Mouse (Mus musculus) stomach, embryonic 16.5 days (tissue): ENCODE data around the gene Fam227b. TPM values are rescaled to one million over a fixed set of nuclear protein-coding genes. Genes with fewer than 3 reads are reported as not detected.

Experiments used
- ATAC-seq: fragments of 200-750 bp; cut with Nextera tagmentation; 2 replicates; pipeline ENCODE4 v1.8.0; 2017; ENCODE audit warnings: moderate number of reproducible peaks, moderate TSS enrichment; ENCODE audit not compliant: insufficient read depth, low FRiP score
- H3K27ac ChIP-seq: fragments of 300-500 bp; sonication (generic); 2 replicates; pipeline ENCODE4 v1.5.1; 2014; ENCODE audit warnings: low read length
- H3K27me3 ChIP-seq: fragments of 300-500 bp; sonication (generic); 2 replicates; pipeline ENCODE4 v1.6.1; 2014; ENCODE audit warnings: low read length, control low read depth, mixed read lengths; ENCODE audit not compliant: control insufficient read depth, insufficient read depth
- H3K36me3 ChIP-seq: fragments of 300-500 bp; sonication (generic); 2 replicates; pipeline ENCODE4 v1.6.1; 2014; ENCODE audit warnings: low read length; ENCODE audit not compliant: control insufficient read depth, insufficient read depth
- H3K4me1 ChIP-seq: fragments of 300-500 bp; sonication (generic); 2 replicates; pipeline ENCODE4 v1.6.1; 2014; ENCODE audit warnings: low read length, control low read depth, mixed read lengths; ENCODE audit not compliant: control insufficient read depth, insufficient read depth
- H3K4me2 ChIP-seq: fragments of 300-500 bp; sonication (generic); 2 replicates; pipeline ENCODE4 v1.6.1; 2014; ENCODE audit warnings: low read depth, low read length, mixed read lengths
- H3K4me3 ChIP-seq: fragments of 300-500 bp; sonication (generic); replicated peaks from 2 replicates; pipeline ENCODE4 v1.5.1; 2014; ENCODE audit warnings: mild to moderate bottlenecking, low read length
- H3K9ac ChIP-seq: fragments of 300-500 bp; sonication (generic); 2 replicates; pipeline ENCODE4 v1.6.1; 2014; ENCODE audit warnings: low read length
- H3K9me3 ChIP-seq: fragments of 300-500 bp; sonication (generic); replicated peaks from 2 replicates; pipeline ENCODE4 v1.6.1; 2016; ENCODE audit warnings: low read length, control low read depth; ENCODE audit not compliant: control insufficient read depth
- WGBS: fragments of 180-500 bp; shearing (Covaris S2); extraction: QIAGEN DNeasy Blood & Tissue Kit; methylation state at CpG from one replicate; pipeline ENCODE4 v1.1.7; 2014; 5-methylcytosine and 5-hydroxymethylcytosine counted together
- polyA plus RNA-seq: library from polyadenylated mRNA; unstranded; fragments of >200 nt; fragmentation: Nextera tagmentation; extraction: Ambion mirVana; gene quantifications from 2 replicates; pipeline ENCODE4 v1.2.1, GENCODE M21; 2015

Fam227b gene
- polyA plus RNA-seq, 1 experiment from 2014 or later = not detected

GRCm38 (mm10) chr2:126042674-126043073 lies 109.1 kb downstream of the Fam227b start:
- no peak overlapping the region for H3K9ac ChIP-seq
- H3K27me3 ChIP-seq = no peaks in the 10 kb centered on the region
- 61% methylated on average over 3 of the region's 3 CpGs for whole genome bisulfite sequencing
- H3K4me1 ChIP-seq = no peaks in the 10 kb centered on the region
- no peaks in the 10 kb centered on the region for H3K36me3 ChIP-seq
- no peak overlapping the region for H3K27ac ChIP-seq
- ATAC-seq = no peak
- H3K4me2 ChIP-seq = no peak overlapping the region
- no peak overlapping the region for H3K4me3 ChIP-seq
- no peaks in the 10 kb centered on the region for H3K9me3 ChIP-seq

- Histone ChIP-seq H3K27me3 (no peaks in the 10 kb centered on the region), H3K9me3 (no peaks in the 10 kb centered on the region), H3K27ac (no peak overlapping the region), H3K4me1 (no peaks in the 10 kb centered on the region), H3K36me3 (no peaks in the 10 kb centered on the region), H3K4me3 (no peak overlapping the region), H3K4me2 (no peak overlapping the region), H3K9ac (no peak overlapping the region)
- WGBS = 91% methylated on average over 6 of the region's 6 CpGs
- ATAC-seq = no peak
These were observed 110.6 kb downstream of the Fam227b start for GRCm38 (mm10) chr2:126041237-126041636.

DNA sequence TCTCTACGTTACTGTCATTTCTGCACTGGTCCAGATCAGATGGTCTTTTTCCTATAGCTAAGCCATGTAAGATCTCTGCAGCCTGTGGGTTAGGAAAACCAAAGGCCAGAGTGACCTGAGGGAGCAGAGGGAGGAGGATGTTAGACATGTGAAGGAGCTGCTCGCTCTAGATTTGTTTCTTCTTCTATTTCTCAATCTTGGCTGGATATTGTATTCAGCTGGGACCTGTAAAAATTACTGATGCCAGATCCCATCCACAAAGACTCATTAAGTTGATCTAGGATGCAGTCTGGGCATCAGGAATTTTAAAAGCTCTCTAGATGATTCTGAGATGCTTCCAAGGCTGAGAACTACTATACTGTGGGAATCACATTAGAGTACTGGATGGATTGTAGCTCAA lies 111.2 kb downstream of the Fam227b start:
- H3K27ac ChIP-seq = no peak overlapping the region

GRCm38 (mm10) chr2:126039414-126039891 lies 112.4 kb downstream of the Fam227b start:
- 72% methylated on average over 4 of the region's 4 CpGs for WGBS
- no peaks in the 10 kb centered on the region for H3K27me3 ChIP-seq
- no peaks in the 10 kb centered on the region for H3K9me3 ChIP-seq
- no peaks in the 10 kb centered on the region for H3K4me1 ChIP-seq
- no peak for ATAC-seq
- H3K4me2 ChIP-seq = no peak overlapping the region
- H3K9ac ChIP-seq = no peak overlapping the region
- no peak overlapping the region for H3K27ac ChIP-seq
- H3K4me3 ChIP-seq = no peak overlapping the region
- H3K36me3 ChIP-seq = no peaks in the 10 kb centered on the region

More for the DNA sequence above, 111.2 kb downstream of the Fam227b start:
- no peaks in the 10 kb centered on the region for H3K36me3 ChIP-seq
- no peak overlapping the region for H3K9ac ChIP-seq
- no peak overlapping the region for H3K4me2 ChIP-seq
- ATAC-seq = no peak
- H3K27me3 ChIP-seq = no peaks in the 10 kb centered on the region
- no peaks in the 10 kb centered on the region for H3K4me1 ChIP-seq
- H3K9me3 ChIP-seq = no peaks in the 10 kb centered on the region
- 83% methylated on average over 2 of the region's 2 CpGs for WGBS
- no peak overlapping the region for H3K4me3 ChIP-seq

GRCm38 (mm10) chr2:126038221-126039000 lies 113.4 kb downstream of the Fam227b start:
- Histone ChIP-seq H3K36me3 (no peaks in the 10 kb centered on the region), H3K27me3 (no peaks in the 10 kb centered on the region), H3K27ac (no peak overlapping the region), H3K9me3 (no peaks in the 10 kb centered on the region), H3K4me1 (no peaks in the 10 kb centered on the region), H3K4me3 (no peak overlapping the region), H3K9ac (no peak overlapping the region), H3K4me2 (0 out of 2 replicates have a peak overlapping the region, but pooled peaks have one; percentile 0)
- WGBS = 80% methylated on average over 7 of the region's 7 CpGs
- ATAC-seq = no peak

GRCm38 (mm10) chr2:126036121-126036520 lies 115.7 kb downstream of the Fam227b start:
- no peak for ATAC-seq
- peak overlapping the region; percentile 52; the same call in 1 of the 2 replicates for H3K9ac ChIP-seq
- H3K4me2 ChIP-seq = peak overlapping the region; percentile 49
- peaks cover 7% of the 10 kb centered on the region; the same call in 1 of the 2 replicates for H3K4me1 ChIP-seq
- peak overlapping the region; percentile 33 for H3K4me3 ChIP-seq
- H3K27ac ChIP-seq = no peak overlapping the region
- no peaks in the 10 kb centered on the region for H3K9me3 ChIP-seq
- no peaks in the 10 kb centered on the region for H3K27me3 ChIP-seq
- no peaks in the 10 kb centered on the region for H3K36me3 ChIP-seq
- 85% methylated on average over 4 of the region's 4 CpGs for WGBS

DNA sequence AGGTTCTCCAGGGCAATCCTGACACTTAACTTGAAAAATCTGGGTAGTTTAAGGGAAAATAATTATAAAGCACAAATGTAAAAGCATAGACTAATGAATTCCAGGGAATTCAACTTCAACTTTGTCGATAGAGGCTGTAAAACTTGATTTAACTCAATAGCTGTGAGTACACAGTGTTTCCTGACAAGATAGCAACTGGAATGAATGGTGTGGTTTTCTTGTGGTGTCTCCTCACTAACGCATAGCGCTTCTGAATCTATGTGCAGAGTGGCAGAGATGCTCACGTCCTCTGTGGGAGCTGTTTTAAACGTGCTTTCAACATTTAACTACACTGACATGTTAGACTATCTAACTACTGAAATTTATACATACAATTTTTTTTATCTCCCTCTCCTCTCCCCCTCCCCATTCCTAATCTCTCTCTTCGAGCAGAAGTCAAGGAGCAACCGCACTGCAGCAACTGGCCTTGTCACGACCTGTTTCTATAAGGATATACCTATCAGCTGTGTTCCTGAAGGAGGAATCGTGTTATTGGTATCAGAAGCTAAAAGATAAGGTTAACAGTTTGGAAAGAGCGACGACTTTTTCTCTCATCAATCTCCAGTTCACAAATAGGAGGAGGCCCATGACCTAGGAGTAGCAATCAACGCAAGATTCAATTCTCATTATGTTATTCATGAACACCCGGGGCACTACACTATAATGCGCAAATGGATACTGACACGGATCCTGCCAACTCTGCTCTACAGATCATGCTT lies 116.6 kb downstream of the Fam227b start:
- H3K4me1 ChIP-seq = peaks cover 8% of the 10 kb centered on the region; the same call in 1 of the 2 replicates
- peak overlapping the region; percentile 55; the same call in 1 of the 2 replicates for H3K27ac ChIP-seq
- H3K4me3 ChIP-seq = peak overlapping the region; percentile 33
- WGBS = 63% methylated on average over 15 of the region's 15 CpGs
- peak overlapping the region; percentile 49; the same call in 1 of the 2 replicates for H3K9ac ChIP-seq
- no peaks in the 10 kb centered on the region for H3K27me3 ChIP-seq
- no peak for ATAC-seq
- no peaks in the 10 kb centered on the region for H3K9me3 ChIP-seq
- H3K4me2 ChIP-seq = peak overlapping the region; percentile 49
- no peaks in the 10 kb centered on the region for H3K36me3 ChIP-seq

DNA sequence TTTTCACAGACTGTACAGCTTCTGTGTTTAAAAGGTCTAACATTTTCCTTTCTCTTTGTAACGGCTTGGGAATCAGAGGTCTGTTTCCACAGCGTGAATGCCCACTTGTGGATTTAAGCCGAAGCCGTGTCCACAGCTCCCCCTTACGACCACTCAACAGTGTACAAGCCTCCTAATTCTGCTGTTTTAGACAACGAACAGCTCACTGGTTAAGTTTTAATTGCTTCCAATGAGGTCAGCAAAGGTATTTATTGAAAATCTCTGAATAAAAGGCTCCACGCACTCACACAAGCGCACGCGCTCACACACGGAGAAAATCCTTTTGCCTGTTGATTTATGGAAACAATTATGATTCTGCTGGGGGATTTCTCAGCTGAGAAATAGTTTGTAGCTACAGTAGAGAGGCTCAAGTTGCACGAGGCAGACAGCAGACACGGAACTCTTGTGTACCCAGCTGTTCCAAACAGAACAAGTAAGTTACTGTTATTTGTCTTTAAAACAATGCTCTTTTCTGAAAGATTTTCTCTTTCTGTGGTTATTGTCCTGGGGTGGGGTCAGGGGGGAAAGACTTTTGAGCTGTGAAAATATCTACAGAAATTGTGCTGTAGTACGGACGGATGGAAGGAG lies 117.3 kb downstream of the Fam227b start, which contains the start of gene Fgf7:
Fgf7 (plus strand) TSS at position 280 of the 627 bp plus-strand sequence.
- WGBS = 28% methylated on average over 15 of the region's 15 CpGs
- H3K27ac ChIP-seq = peak within 1 kb of the TSS; percentile 55; the same call in 1 of the 2 replicates
- peak within 1 kb of the TSS; percentile 49; the same call in 1 of the 2 replicates for H3K9ac ChIP-seq
- peak within 1 kb of the TSS; percentile 49 for H3K4me2 ChIP-seq
- H3K36me3 ChIP-seq = no peaks in the 10 kb centered on the region
- peaks cover 8% of the 10 kb centered on the region; the same call in 1 of the 2 replicates for H3K4me1 ChIP-seq
- H3K4me3 ChIP-seq = peak within 1 kb of the TSS; percentile 33
- no peaks in the 10 kb centered on the region for H3K27me3 ChIP-seq
- ATAC-seq = no peak
- H3K9me3 ChIP-seq = no peaks in the 10 kb centered on the region
